Mouse (Mus musculus): ENCODE data around the gene Klhdc8b. TPM values are rescaled to one million over a fixed set of nuclear protein-coding genes. Genes with fewer than 3 reads are reported as not detected.

The Klhdc8b gene
- polyA plus RNA-seq, 1 experiment from 2014 or later = 58.1 TPM

GRCm38 (mm10) chr9:108485301-108485875 lies 24.0 kb upstream of the Klhdc8b start:
- 86% methylated on average over 19 of the region's 19 CpGs for WGBS (ENCODE audit: insufficient replicate concordance)
- no peaks in the 10 kb centered on the region for H3K9me3 ChIP-seq (replicated peaks; ENCODE audit: control insufficient read depth, low read length)
- peaks cover 63% of the 10 kb centered on the region for H3K36me3 ChIP-seq (ENCODE audit: control insufficient read depth, insufficient read depth, low read length)
- no peak overlapping the region for H3K4me3 ChIP-seq (ENCODE audit: low read depth, low read length)
- no peaks in the 10 kb centered on the region for H3K27me3 ChIP-seq (ENCODE audit: control insufficient read depth, insufficient read depth, low read length)
- H3K4me2 ChIP-seq = no peak overlapping the region
- no peak for ATAC-seq (replicated peaks; ENCODE audit: insufficient number of reproducible peaks, low FRiP score, low TSS enrichment)
- peaks cover 15% of the 10 kb centered on the region for H3K4me1 ChIP-seq (ENCODE audit: control insufficient read depth, insufficient read depth, low read length)
- no peak overlapping the region for H3K9ac ChIP-seq (ENCODE audit: low read depth, low read length)
- no peak overlapping the region for H3K27ac ChIP-seq (ENCODE audit: low read depth, low read length)

DNA sequence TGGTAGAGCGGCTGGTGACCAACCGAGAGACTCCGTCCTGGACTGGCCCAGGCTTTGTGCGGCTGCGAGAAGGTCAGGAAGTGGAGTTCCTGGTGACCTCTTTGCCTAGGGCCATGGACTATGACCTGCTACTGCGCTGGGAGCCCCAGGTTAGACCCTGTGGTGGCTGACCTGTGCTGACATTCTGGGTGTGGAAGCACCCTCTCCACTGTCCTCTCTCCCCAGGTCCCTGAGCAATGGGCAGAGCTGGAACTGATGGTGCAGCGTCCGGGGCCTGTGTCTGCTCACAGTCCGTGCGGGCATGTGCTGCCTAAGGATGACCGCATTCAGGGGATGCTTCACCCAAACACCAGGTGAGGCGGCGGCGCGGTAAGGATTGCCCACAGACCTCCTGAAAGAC lies 22.6 kb upstream of the Klhdc8b start:
- Histone ChIP-seq H3K27me3 (ENCODE audit: control insufficient read depth, insufficient read depth, low read length) (no peaks in the 10 kb centered on the region), H3K4me1 (ENCODE audit: control insufficient read depth, insufficient read depth, low read length) (peaks cover 18% of the 10 kb centered on the region), H3K27ac (ENCODE audit: low read depth, low read length) (no peak overlapping the region), H3K9ac (ENCODE audit: low read depth, low read length) (no peak overlapping the region), H3K4me3 (ENCODE audit: low read depth, low read length) (no peak overlapping the region), H3K36me3 (ENCODE audit: control insufficient read depth, insufficient read depth, low read length) (peaks cover 53% of the 10 kb centered on the region), H3K4me2 (no peak overlapping the region), H3K9me3 (replicated peaks; ENCODE audit: control insufficient read depth, low read length) (no peaks in the 10 kb centered on the region)
- 86% methylated on average over 15 of the region's 15 CpGs for WGBS (ENCODE audit: insufficient replicate concordance)
- no peak for ATAC-seq (replicated peaks; ENCODE audit: insufficient number of reproducible peaks, low FRiP score, low TSS enrichment)

GRCm38 (mm10) chr9:108483051-108483790 lies 21.8 kb upstream of the Klhdc8b start:
- H3K27me3 ChIP-seq (ENCODE audit: control insufficient read depth, insufficient read depth, low read length) = no peaks in the 10 kb centered on the region
- H3K36me3 ChIP-seq (ENCODE audit: control insufficient read depth, insufficient read depth, low read length) = peaks cover 50% of the 10 kb centered on the region
- WGBS (ENCODE audit: insufficient replicate concordance) = 91% methylated on average over 18 of the region's 18 CpGs

GRCm38 (mm10) chr9:108481520-108482210 lies 20.3 kb upstream of the Klhdc8b start:
- no peak overlapping the region; the same call in 1 of the 2 replicates for H3K9ac ChIP-seq (ENCODE audit: low read depth, low read length)
- 0 out of 2 replicates have a peak overlapping the region, but pooled peaks have one; percentile 22 for H3K27ac ChIP-seq (ENCODE audit: low read depth, low read length)

More at GRCm38 (mm10) chr9:108483051-108483790, 21.8 kb upstream of the Klhdc8b start:
- Histone ChIP-seq H3K4me1 (ENCODE audit: control insufficient read depth, insufficient read depth, low read length) (peaks cover 20% of the 10 kb centered on the region), H3K27ac (ENCODE audit: low read depth, low read length) (no peak overlapping the region), H3K4me3 (ENCODE audit: low read depth, low read length) (no peak overlapping the region), H3K9me3 (replicated peaks; ENCODE audit: control insufficient read depth, low read length) (no peaks in the 10 kb centered on the region), H3K9ac (ENCODE audit: low read depth, low read length) (no peak overlapping the region), H3K4me2 (no peak overlapping the region)
- no peak for ATAC-seq (replicated peaks; ENCODE audit: insufficient number of reproducible peaks, low FRiP score, low TSS enrichment)

GRCm38 (mm10) chr9:108480813-108481519 lies 19.6 kb upstream of the Klhdc8b start:
- Histone ChIP-seq H3K36me3 (ENCODE audit: control insufficient read depth, insufficient read depth, low read length) (peaks cover 28% of the 10 kb centered on the region), H3K27ac (ENCODE audit: low read depth, low read length) (0 out of 2 replicates have a peak overlapping the region, but pooled peaks have one; percentile 22), H3K9ac (ENCODE audit: low read depth, low read length) (peak overlapping the region; percentile 39; the same call in 1 of the 2 replicates), H3K4me2 (peak overlapping the region; percentile 66), H3K9me3 (replicated peaks; ENCODE audit: control insufficient read depth, low read length) (no peaks in the 10 kb centered on the region), H3K4me1 (ENCODE audit: control insufficient read depth, insufficient read depth, low read length) (peaks cover 20% of the 10 kb centered on the region), H3K4me3 (ENCODE audit: low read depth, low read length) (peak overlapping the region; percentile 56), H3K27me3 (ENCODE audit: control insufficient read depth, insufficient read depth, low read length) (no peaks in the 10 kb centered on the region)
- ATAC-seq (replicated peaks; ENCODE audit: insufficient number of reproducible peaks, low FRiP score, low TSS enrichment) = no peak
- WGBS (ENCODE audit: insufficient replicate concordance) = 87% methylated on average over 28 of the region's 28 CpGs

More at GRCm38 (mm10) chr9:108481520-108482210, 20.3 kb upstream of the Klhdc8b start:
- Histone ChIP-seq H3K4me1 (ENCODE audit: control insufficient read depth, insufficient read depth, low read length) (peaks cover 20% of the 10 kb centered on the region), H3K4me3 (ENCODE audit: low read depth, low read length) (peak overlapping the region; percentile 14; the same call in 1 of the 2 replicates), H3K27me3 (ENCODE audit: control insufficient read depth, insufficient read depth, low read length) (no peaks in the 10 kb centered on the region), H3K9me3 (replicated peaks; ENCODE audit: control insufficient read depth, low read length) (no peaks in the 10 kb centered on the region), H3K4me2 (peak overlapping the region; percentile 66), H3K36me3 (ENCODE audit: control insufficient read depth, insufficient read depth, low read length) (peaks cover 35% of the 10 kb centered on the region)
- ATAC-seq (replicated peaks; ENCODE audit: insufficient number of reproducible peaks, low FRiP score, low TSS enrichment) = no peak
- 80% methylated on average over 19 of the region's 19 CpGs for WGBS (ENCODE audit: insufficient replicate concordance)

GRCm38 (mm10) chr9:108479721-108480351 lies 18.5 kb upstream of the Klhdc8b start, which contains the start of gene Lamb2:
Lamb2 (plus strand) TSS chr9:108479736.
- 9% methylated on average over 10 of the region's 10 CpGs for WGBS (ENCODE audit: insufficient replicate concordance)
- H3K27me3 ChIP-seq (ENCODE audit: control insufficient read depth, insufficient read depth, low read length) = no peaks in the 10 kb centered on the region
- no peaks in the 10 kb centered on the region for H3K9me3 ChIP-seq (replicated peaks; ENCODE audit: control insufficient read depth, low read length)
- peaks cover 21% of the 10 kb centered on the region for H3K36me3 ChIP-seq (ENCODE audit: control insufficient read depth, insufficient read depth, low read length)
- peak within 1 kb of the TSS; percentile 86 for H3K27ac ChIP-seq (ENCODE audit: low read depth, low read length)
- peak within 1 kb of the TSS; percentile 56 for H3K4me3 ChIP-seq (ENCODE audit: low read depth, low read length)
- peaks cover 20% of the 10 kb centered on the region for H3K4me1 ChIP-seq (ENCODE audit: control insufficient read depth, insufficient read depth, low read length)
- peak within 1 kb of the TSS; percentile 66 for H3K4me2 ChIP-seq
- ATAC-seq (replicated peaks; ENCODE audit: insufficient number of reproducible peaks, low FRiP score, low TSS enrichment) = no peak; the same call in 1 of the 2 replicates
- H3K9ac ChIP-seq (ENCODE audit: low read depth, low read length) = peak within 1 kb of the TSS; percentile 83

DNA sequence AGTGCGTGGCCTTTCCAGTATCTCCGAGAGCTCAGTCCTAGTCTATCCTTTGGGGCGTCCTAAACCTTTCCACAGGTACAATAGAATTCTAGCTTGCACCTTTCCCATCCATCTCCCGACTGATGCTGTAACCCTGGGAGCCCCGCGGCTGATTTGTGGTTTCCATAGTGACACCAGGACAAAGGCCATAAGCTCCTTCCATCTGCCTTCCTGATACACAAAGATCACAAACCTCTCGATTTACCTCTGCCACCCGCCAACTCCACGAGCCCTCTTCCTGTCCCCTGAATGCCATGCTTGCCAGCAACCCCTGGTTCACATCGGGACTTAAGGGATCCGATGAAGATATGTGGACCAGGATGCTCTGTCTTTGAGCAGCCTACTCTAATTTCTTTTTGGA lies 17.9 kb upstream of the Klhdc8b start:
- H3K9me3 ChIP-seq (replicated peaks; ENCODE audit: control insufficient read depth, low read length) = no peaks in the 10 kb centered on the region
- ATAC-seq (replicated peaks; ENCODE audit: insufficient number of reproducible peaks, low FRiP score, low TSS enrichment) = no peak
- peak overlapping the region; percentile 56 for H3K4me3 ChIP-seq (ENCODE audit: low read depth, low read length)
- H3K4me1 ChIP-seq (ENCODE audit: control insufficient read depth, insufficient read depth, low read length) = peaks cover 20% of the 10 kb centered on the region
- no peaks in the 10 kb centered on the region for H3K27me3 ChIP-seq (ENCODE audit: control insufficient read depth, insufficient read depth, low read length)
- 38% methylated on average over 11 of the region's 11 CpGs for WGBS (ENCODE audit: insufficient replicate concordance)
- H3K27ac ChIP-seq (ENCODE audit: low read depth, low read length) = peak overlapping the region; percentile 84
- H3K9ac ChIP-seq (ENCODE audit: low read depth, low read length) = peak overlapping the region; percentile 56; the same call in 1 of the 2 replicates
- peaks cover 18% of the 10 kb centered on the region for H3K36me3 ChIP-seq (ENCODE audit: control insufficient read depth, insufficient read depth, low read length)
- H3K4me2 ChIP-seq = peak overlapping the region; percentile 66

Data from heart, embryonic 11.5 days (tissue).